Mouse (Mus musculus) ES-E14 (cell line): ENCODE data around the gene Alk. TPM values are rescaled to one million over a fixed set of nuclear protein-coding genes. Genes with fewer than 3 reads are reported as not detected.

Experiments
- DNase-seq: peaks from one replicate; pipeline ENCODE4 v3.0.0-alpha.2; 2013; ENCODE audit warnings: low read depth, low spot score
- H3K27ac ChIP-seq: 2 replicates; pipeline ENCODE4 v1.5.1; 2012; ENCODE audit warnings: low read depth, mild to moderate bottlenecking, low read length, moderate library complexity, mixed read lengths; ENCODE audit not compliant: poor library complexity, insufficient read depth, severe bottlenecking
- H3K36me3 ChIP-seq: 2 replicates; pipeline ENCODE4 v1.6.1; 2012; ENCODE audit warnings: mild to moderate bottlenecking, low read length, moderate library complexity, mixed read lengths; ENCODE audit not compliant: control insufficient read depth, poor library complexity, insufficient read depth, severe bottlenecking
- H3K4me1 ChIP-seq, 2 experiments: fragments of 150-350 bp in 1 of 2; sonication (generic) in 1 of 2; 2 replicates each; pipeline ENCODE4 v1.6.1; 2012; ENCODE audit warnings: low read length in 2 of 2, mild to moderate bottlenecking in 1 of 2, mixed read lengths in 1 of 2; ENCODE audit not compliant: control insufficient read depth in 2 of 2, insufficient read depth in 2 of 2, poor library complexity in 1 of 2
- H3K4me3 ChIP-seq, 2 experiments: fragments of 150-350 bp in 1 of 2; sonication (generic) in 1 of 2; 2 replicates each; pipeline ENCODE4 v1.5.1; 2012; ENCODE audit warnings: low read length in 2 of 2, low read depth in 1 of 2, mild to moderate bottlenecking in 1 of 2, mixed read lengths in 1 of 2; ENCODE audit not compliant: insufficient read depth in 1 of 2, poor library complexity in 1 of 2, severe bottlenecking in 1 of 2
- H3K9ac ChIP-seq: 2 replicates; pipeline ENCODE4 v1.6.1; 2012; ENCODE audit warnings: low read depth, mild to moderate bottlenecking, low read length, mixed read lengths; ENCODE audit not compliant: poor library complexity, insufficient read depth, severe bottlenecking
- H3K9me3 ChIP-seq: fragments of 150-350 bp; sonication (generic); 2 replicates; pipeline ENCODE4 v1.6.1; 2012; ENCODE audit warnings: low read depth, mild to moderate bottlenecking, low read length; ENCODE audit not compliant: control insufficient read depth, insufficient read depth
- CHD2 ChIP-seq: IDR thresholded peaks from 2 replicates; pipeline ENCODE4 v1.6.1; 2014; ENCODE audit warnings: mild to moderate bottlenecking, low read depth, low read length, inconsistent platforms
- HCFC1 ChIP-seq: IDR thresholded peaks from 2 replicates; pipeline ENCODE4 v1.6.1; 2012; ENCODE audit warnings: low read length, inconsistent platforms, borderline replicate concordance; ENCODE audit not compliant: insufficient read depth
- MAFK ChIP-seq: IDR thresholded peaks from 2 replicates; pipeline ENCODE4 v1.6.1; 2014; ENCODE audit warnings: mild to moderate bottlenecking, low read depth, low read length, inconsistent platforms; ENCODE audit not compliant: insufficient read depth
- ZC3H11A ChIP-seq: IDR thresholded peaks from 2 replicates; pipeline ENCODE4 v1.6.1; 2012; ENCODE audit warnings: low read depth, mild to moderate bottlenecking, inconsistent platforms, low read length, borderline replicate concordance
- ZNF384 ChIP-seq: IDR thresholded peaks from 2 replicates; pipeline ENCODE4 v1.6.1; 2012; ENCODE audit warnings: low read depth, low read length, inconsistent platforms
- in situ Hi-C, 2 experiments: fragments of 600-800 bp; cut with MboI; formaldehyde crosslinking; loops; one replicate each; pipeline ENCODE4 v1.15.1; 2025; ENCODE audit warnings: low sequenced_read_pairs in 2 of 2, inconsistent platforms in 1 of 2; ENCODE audit not compliant: unreplicated experiment in 2 of 2
- total RNA-seq: library from RNA; depleted of rRNA; stranded (reverse); fragments of 300-350 nt; gene quantifications from 2 replicates; pipeline ENCODE4 v1.2.3, GENCODE M21; 2012

The Alk gene
- total RNA-seq, 1 experiment = 0.58 TPM

DNA sequence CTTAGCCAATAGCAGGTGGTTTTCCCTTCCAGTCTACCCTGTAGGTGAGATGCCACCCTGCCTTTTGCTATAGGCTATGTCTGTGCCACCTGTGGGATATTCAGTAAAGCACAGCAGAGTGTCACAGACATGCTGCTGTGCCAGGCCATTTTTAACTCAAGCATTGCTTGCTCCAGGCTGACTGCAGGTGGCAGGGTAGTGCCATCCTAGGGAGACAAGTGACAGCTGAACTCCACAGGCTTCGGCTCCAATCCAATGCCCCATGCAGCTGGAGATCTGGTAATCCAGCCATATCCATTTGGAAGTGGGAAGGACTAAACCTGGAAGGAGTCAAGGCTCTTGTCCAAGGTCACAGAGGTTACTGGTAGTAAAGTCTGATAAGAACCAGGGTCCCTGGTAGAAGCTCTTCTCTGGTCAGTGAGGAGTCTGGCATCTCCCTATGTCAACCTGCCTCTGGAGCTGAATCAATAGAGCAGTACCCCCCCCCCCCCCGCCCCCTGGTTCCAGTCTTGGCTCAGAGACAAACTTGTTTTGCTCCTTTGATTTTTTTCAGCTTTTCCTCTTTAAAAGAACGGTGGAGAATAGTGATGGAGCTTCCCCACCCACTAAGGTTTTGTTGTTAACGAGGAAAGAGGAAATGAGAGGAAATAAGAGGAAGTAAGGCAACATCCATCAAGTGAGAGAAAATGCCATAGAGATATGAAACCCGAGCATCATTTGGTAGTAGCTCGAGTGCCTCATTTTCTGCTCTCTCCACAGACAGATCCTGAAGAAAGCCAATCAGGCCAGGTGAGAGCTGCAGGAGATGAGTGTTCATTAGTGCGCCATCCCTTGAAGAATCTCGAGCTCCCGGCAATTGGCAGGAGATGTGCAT lies 638.5 kb downstream of the Alk start:
- no peak overlapping the region for H3K27ac ChIP-seq
- H3K4me3 ChIP-seq = no peak overlapping the region
- no peak for TF ChIP-seq ZC3H11A
- TF ChIP-seq MAFK = no peak
- TF ChIP-seq ZNF384 = no peak
- no peak for TF ChIP-seq CHD2
- no peak for TF ChIP-seq HCFC1
- no peak overlapping the region for H3K9ac ChIP-seq
- no peaks in the 10 kb centered on the region for H3K36me3 ChIP-seq
- H3K9me3 ChIP-seq = no peaks in the 10 kb centered on the region
- no peaks in the 10 kb centered on the region for H3K4me1 ChIP-seq
- DNase-seq = no peak
- in situ Hi-C loops = no loop called here

DNA sequence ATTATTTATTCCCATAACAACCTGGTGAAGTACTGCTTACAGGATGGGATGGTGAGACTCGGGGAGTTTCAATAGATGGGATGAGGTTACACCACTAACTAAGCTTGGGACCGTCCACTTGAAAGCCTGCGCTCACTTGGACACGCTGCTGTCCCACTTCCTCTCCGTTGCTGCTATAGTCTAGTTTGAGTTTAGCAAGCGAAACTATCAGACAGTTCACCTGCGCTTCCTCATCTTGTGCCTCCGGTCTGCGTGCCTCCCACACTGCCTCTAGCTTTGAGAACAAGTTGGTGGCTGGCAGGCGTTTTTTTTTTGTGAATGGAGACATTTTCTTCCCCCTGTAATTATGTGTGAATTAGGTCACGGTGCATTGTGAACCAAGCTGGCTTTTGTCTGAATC lies 639.8 kb downstream of the Alk start:
- Histone ChIP-seq H3K4me3 (no peak overlapping the region), H3K27ac (no peak overlapping the region), H3K4me1 (no peaks in the 10 kb centered on the region), H3K36me3 (no peaks in the 10 kb centered on the region), H3K9ac (no peak overlapping the region), H3K9me3 (no peaks in the 10 kb centered on the region)
- DNase-seq = no peak
- in situ Hi-C loops = no loop called here
- TF ChIP-seq ZNF384 = no peak
- no peak for TF ChIP-seq MAFK
- TF ChIP-seq HCFC1 = no peak
- no peak for TF ChIP-seq ZC3H11A
- no peak for TF ChIP-seq CHD2

DNA sequence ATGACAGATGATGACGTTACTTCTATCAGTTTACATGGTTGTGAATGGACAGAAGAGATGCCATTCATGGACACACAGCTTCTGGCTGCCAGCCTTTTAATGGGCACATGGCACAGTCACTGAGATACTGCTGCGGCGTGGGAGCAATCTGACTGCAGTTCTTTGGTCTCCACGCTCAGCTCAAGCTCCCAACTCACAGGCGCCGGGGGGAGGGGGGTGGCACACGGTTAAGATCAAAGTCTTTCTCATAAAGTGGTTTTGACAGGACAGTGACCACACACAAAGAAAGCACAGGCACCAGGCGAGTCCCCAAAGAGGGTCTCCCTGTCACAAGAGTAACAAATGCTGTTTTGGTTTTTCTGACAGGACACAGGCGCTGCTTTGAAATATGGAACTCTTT lies 641.7 kb downstream of the Alk start:
- H3K36me3 ChIP-seq = no peaks in the 10 kb centered on the region
- no peaks in the 10 kb centered on the region for H3K4me1 ChIP-seq
- in situ Hi-C loops = no loop called here
- H3K4me3 ChIP-seq = no peak overlapping the region
- no peak for TF ChIP-seq ZC3H11A
- TF ChIP-seq ZNF384 = no peak
- no peak for TF ChIP-seq MAFK
- TF ChIP-seq CHD2 = no peak
- DNase-seq = no peak
- no peaks in the 10 kb centered on the region for H3K9me3 ChIP-seq
- H3K9ac ChIP-seq = no peak overlapping the region
- H3K27ac ChIP-seq = no peak overlapping the region

DNA sequence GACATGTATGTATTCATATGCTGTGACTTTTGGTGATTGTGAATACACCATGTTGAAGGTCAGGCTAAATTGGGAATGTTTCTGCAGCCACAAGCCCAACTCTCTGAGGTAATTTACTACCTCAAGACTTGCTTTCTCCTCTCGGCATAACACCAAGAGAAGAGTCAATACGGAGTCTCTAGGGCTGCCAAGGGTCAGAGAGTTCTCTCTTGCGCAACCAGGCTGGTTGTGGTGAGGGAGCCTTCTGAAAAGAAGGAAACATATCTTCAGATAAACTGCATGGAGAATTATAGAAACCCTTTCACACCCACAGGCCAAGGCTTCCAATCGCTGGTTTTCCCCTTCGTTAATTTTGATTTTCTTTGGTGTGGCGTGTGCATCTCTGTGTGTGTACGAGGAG lies 649.4 kb downstream of the Alk start:
- no peaks in the 10 kb centered on the region for H3K4me1 ChIP-seq
- DNase-seq = no peak
- H3K36me3 ChIP-seq = no peaks in the 10 kb centered on the region
- in situ Hi-C loops = no loop called here
- no peak overlapping the region for H3K4me3 ChIP-seq
- TF ChIP-seq HCFC1 (no peak), MAFK (no peak), ZC3H11A (no peak), ZNF384 (no peak), CHD2 (no peak)
- no peak overlapping the region for H3K27ac ChIP-seq
- H3K9ac ChIP-seq = no peak overlapping the region
- H3K9me3 ChIP-seq = no peaks in the 10 kb centered on the region
